9 mouse cellular contexts compared by ENCODE assay signal in genomic region chr2:163968581-163968980, GRCm38 (mm10). TPM values are rescaled to one million over a fixed set of nuclear protein-coding genes. Genes with fewer than 3 reads are reported as not detected.
DNase-seq lines count a peak whose midpoint lies in the region; ATAC-seq and TF ChIP-seq lines count a peak whose summit lies in the region.
"Had no signal": no experiment of that assay in that cellular context is flagged by ENCODE, and none has a peak within 500 bp of the region (broad histone marks: within the 10 kb centered on the region; RNA-seq: fewer than 3 reads in every experiment).

No protein-coding gene starts in this region.

- DNase-seq in gastrocnemius, adult 18-20 months (ENCODE audit: low spot score), result peak; percentile 50
- no peak for DNase-seq in gastrocnemius, adult 8-10 months (ENCODE audit: low spot score in 2 of 2)
- DNase-seq in MEL (ENCODE audit: low read depth, low spot score), result peak; percentile 54
- DNase-seq in cerebellum, adult 2 months, result peak; percentile 75 to 83
- peak; percentile 36 to 61 for DNase-seq in frontal cortex, postnatal 25 days (ENCODE audit: low spot score in 2 of 2)
- peak; percentile 54 for DNase-seq in layer of hippocampus, adult 9-10 months (ENCODE audit: low spot score)
- DNase-seq in right cerebral cortex, postnatal 4 days, result peak; percentile 78

- ATAC-seq in megakaryocyte progenitor cell, adult 5-6 weeks (replicated peaks; ENCODE audit: poor library complexity), result peak; percentile 86

- H3K27me3 ChIP-seq in MEL (ENCODE audit: control insufficient read depth in 1 of 2, insufficient read depth in 2 of 2, low read length in 2 of 2), result peaks cover 0 to 1% of the 10 kb centered on the region in 2 experiments; a peak in 2 of 4 replicates
- H3K27me3 ChIP-seq in cerebellum, adult 2 months (ENCODE audit: control insufficient read depth, insufficient read depth, low read length), result no peaks in the 10 kb centered on the region
- H3K27me3 ChIP-seq: lung, embryonic 15.5 days had no signal

- WGBS in cerebellum, adult 2 months, result 4% methylated on average over 5 of the region's 5 CpGs

- no peak overlapping the region for H3K9ac ChIP-seq in MEL (ENCODE audit: control insufficient read depth, low read depth, low read length, poor library complexity, severe bottlenecking)
- H3K9ac ChIP-seq: lung, embryonic 15.5 days had no signal

- H3K79me2 ChIP-seq in MEL (ENCODE audit: control insufficient read depth, insufficient read depth, low read length, poor library complexity), result no peaks in the 10 kb centered on the region

- H3K4me3 ChIP-seq in MEL (ENCODE audit: control insufficient read depth in 1 of 2, insufficient read depth in 1 of 2, low read depth in 2 of 2, low read length in 2 of 2), result no peak overlapping the region
- H3K4me3 ChIP-seq in cerebellum, adult 2 months (replicated peaks; ENCODE audit: insufficient read depth, low read depth, low read length), result no peak overlapping the region
- H3K4me3 ChIP-seq: lung, embryonic 15.5 days had no signal

- no peak for TF ChIP-seq EP300 in MEL (IDR thresholded peaks at IDR 0.05; ENCODE audit: low read depth in 1 of 2, low read length in 2 of 2)

- no peak overlapping the region for H3K27ac ChIP-seq in MEL (ENCODE audit: control insufficient read depth, low read depth, low read length)
- no peak overlapping the region for H3K27ac ChIP-seq in cerebellum, adult 2 months (ENCODE audit: insufficient read depth, low read length)
- H3K27ac ChIP-seq: lung, embryonic 15.5 days had no signal

- H3K36me3 ChIP-seq in MEL (ENCODE audit: control insufficient read depth in 1 of 2, insufficient read depth in 2 of 2, low read length in 2 of 2), result no peaks in the 10 kb centered on the region
- H3K36me3 ChIP-seq: lung, embryonic 15.5 days had no signal

- no peaks in the 10 kb centered on the region for H3K9me3 ChIP-seq in MEL (replicated peaks; ENCODE audit: insufficient read depth, low read length)
- H3K9me3 ChIP-seq: lung, embryonic 15.5 days had no signal

- no peak for TF ChIP-seq POLR2A in MEL (IDR thresholded peaks at IDR 0.05; ENCODE audit: control insufficient read depth in 1 of 2, insufficient read depth in 1 of 2, low read depth in 1 of 2, low read length in 2 of 2, poor library complexity in 1 of 2)
- TF ChIP-seq POLR2A in cerebellum, adult 2 months (IDR thresholded peaks at IDR 0.05; ENCODE audit: borderline replicate concordance, insufficient read depth, low read length), result no peak

- peak; percentile 77 to 87 (median 79) for TF ChIP-seq CTCF in MEL (IDR thresholded peaks at IDR 0.05 in 2 of 3, conservative IDR thresholded peaks at IDR 0.05 in 1 of 3; ENCODE audit: control insufficient read depth in 1 of 3, insufficient read depth in 1 of 3, low read depth in 2 of 3, low read length in 3 of 3, poor library complexity in 1 of 3, severe bottlenecking in 1 of 3)
- TF ChIP-seq CTCF in cerebellum, adult 2 months (IDR thresholded peaks at IDR 0.05; ENCODE audit: borderline replicate concordance, insufficient read depth, low read depth, low read length), result peak; percentile 97

- H3K4me1 ChIP-seq in MEL (ENCODE audit: control insufficient read depth in 1 of 2, insufficient read depth in 2 of 2, low read length in 2 of 2), result no peaks in the 10 kb centered on the region
- peaks cover 23% of the 10 kb centered on the region; the same call in 1 of the 2 replicates for H3K4me1 ChIP-seq in cerebellum, adult 2 months (ENCODE audit: control insufficient read depth, insufficient read depth, low read length)

- TF ChIP-seq RAD21 in MEL (IDR thresholded peaks at IDR 0.05; ENCODE audit: low read depth, low read length), result peak; percentile 60

TF ChIP-seq in MEL, 35 proteins besides CTCF, POLR2A, EP300 and RAD21:
- no peak for TF ChIP-seq UBTF (IDR thresholded peaks at IDR 0.05; ENCODE audit: borderline replicate concordance, insufficient read depth, low read depth, low read length)
- TF ChIP-seq GATA1 (IDR thresholded peaks at IDR 0.05; ENCODE audit: low read depth, low read length), result 0 out of 2 replicates have a peak, but pooled peaks have one; percentile 10
- TF ChIP-seq SMC3 (IDR thresholded peaks at IDR 0.05; ENCODE audit: low read depth, low read length), result peak; percentile 68
- TF ChIP-seq MAZ (IDR thresholded peaks at IDR 0.05; ENCODE audit: low read depth, low read length), result no peak
- TF ChIP-seq JUND (IDR thresholded peaks at IDR 0.05; ENCODE audit: low read depth, low read length), result no peak
- no peak for TF ChIP-seq SIN3A (IDR thresholded peaks at IDR 0.05; ENCODE audit: low read length)
- TF ChIP-seq ZMIZ1 (IDR thresholded peaks at IDR 0.05; ENCODE audit: low read depth, low read length), result no peak
- TF ChIP-seq TCF12 (IDR thresholded peaks at IDR 0.05; ENCODE audit: low read depth, low read length), result no peak
- no peak for TF ChIP-seq GABPA (IDR thresholded peaks at IDR 0.05; ENCODE audit: low read depth, low read length)
TF ChIP-seq in MEL: peak in this region for 2.

RNA-seq across cellular contexts. Expression of gene Ywhab, which starts 26.2 kb away (rescaled TPM):
- total RNA-seq in gastrocnemius, adult 18-20 months (2021), result 10 to 100 TPM; 39.3 to 42.4 TPM
- total RNA-seq in gastrocnemius, adult 8-10 months (2022), result 10 to 100 TPM; 39.0 to 41.5 (median 39.9) TPM
- 71.4 and 76.3 TPM in 2 replicates for total RNA-seq in MEL (2012; rRNA removed)
- polyA plus RNA-seq in MEL (2012; ENCODE audit: insufficient read depth in 1 of 2, insufficient read length in 2 of 2, low read depth in 1 of 2, low replicate concordance in 2 of 2, missing spikeins in 1 of 2), result 100 to 1,000 TPM; 179 to 717 TPM
- 231 and 250 TPM in 2 replicates for polyA plus RNA-seq in cerebellum, adult 2 months (2012; rRNA removed)
- total RNA-seq in megakaryocyte progenitor cell, adult 5-6 weeks (2015), result 140 and 141 TPM in 2 replicates
- 54.8 and 57.9 TPM in 2 replicates for total RNA-seq in megakaryocyte progenitor cell, adult 5-6 weeks (2017)

RNA-seq across cellular contexts. Expression of gene Rims4, which starts 50.1 kb away (rescaled TPM):
- 1 to 10 TPM; 1.4 to 3.2 TPM for total RNA-seq in gastrocnemius, adult 18-20 months (2021)
- total RNA-seq in gastrocnemius, adult 8-10 months (2022), result 1 to 10 TPM; 1.5 to 2.5 (median 1.6) TPM
- total RNA-seq in MEL (2012; rRNA removed), result not detected in 2 replicates
- not detected for polyA plus RNA-seq in MEL (2012; ENCODE audit: insufficient read depth in 1 of 2, insufficient read length in 2 of 2, low read depth in 1 of 2, low replicate concordance in 2 of 2, missing spikeins in 1 of 2)
- 30.3 and 35.1 TPM in 2 replicates for polyA plus RNA-seq in cerebellum, adult 2 months (2012; rRNA removed)
- 0.02 TPM in 1 of 2 replicates, not detected in the other for total RNA-seq in megakaryocyte progenitor cell, adult 5-6 weeks (2015)
- total RNA-seq in megakaryocyte progenitor cell, adult 5-6 weeks (2017), result not detected in 2 replicates

RNA-seq across cellular contexts. Expression of gene Pabpc1l, which starts 56.7 kb away (rescaled TPM):
- under 1 TPM in 1 of 2 experiments, not detected in 1; 0.62 TPM for total RNA-seq in gastrocnemius, adult 18-20 months (2021)
- under 1 TPM in 1 of 4 experiments, not detected in 3; 0.31 TPM for total RNA-seq in gastrocnemius, adult 8-10 months (2022)
- total RNA-seq in MEL (2012; rRNA removed), result 0.27 and 0.29 TPM in 2 replicates
- under 1 TPM in 1 of 2 experiments, not detected in 1; 0.40 TPM for polyA plus RNA-seq in MEL (2012; ENCODE audit: insufficient read depth in 1 of 2, insufficient read length in 2 of 2, low read depth in 1 of 2, low replicate concordance in 2 of 2, missing spikeins in 1 of 2)
- 3.1 and 3.2 TPM in 2 replicates for polyA plus RNA-seq in cerebellum, adult 2 months (2012; rRNA removed)
- 1.0 and 2.2 TPM in 2 replicates for total RNA-seq in megakaryocyte progenitor cell, adult 5-6 weeks (2015)
- total RNA-seq in megakaryocyte progenitor cell, adult 5-6 weeks (2017), result 0.61 and 0.83 TPM in 2 replicates

Comparison
In these comparisons a context has a peak if more than half of its experiments do, and no peak if none do; other contexts are left out.
1. DNase-seq: peak in gastrocnemius, adult 18-20 months (single experiment), MEL (single experiment), cerebellum, adult 2 months (2 of 2), frontal cortex, postnatal 25 days (2 of 2), layer of hippocampus, adult 9-10 months (single experiment) and right cerebral cortex, postnatal 4 days (single experiment); none in gastrocnemius, adult 8-10 months (0 of 2).